Comparison of ENCODE assay signal across 8 mouse cellular contexts in genomic region chr7:16890944-16891343, GRCm38 (mm10). TPM values are rescaled to one million over a fixed set of nuclear protein-coding genes. Genes with fewer than 3 reads are reported as not detected.
DNase-seq lines count a peak whose midpoint lies in the region; ATAC-seq lines count a peak whose summit lies in the region.

No protein-coding gene starts in this region.

- peak; percentile 82 for ATAC-seq in embryonic facial prominence, embryonic 14.5 days (ENCODE audit: low read depth)
- ATAC-seq in heart, embryonic 13.5 days (ENCODE audit: extremely low read depth, insufficient number of reproducible peaks, low FRiP score, low TSS enrichment) = peak; percentile 51; the same call in 1 of the 2 replicates
- ATAC-seq in kidney, embryonic 15.5 days (replicated peaks; ENCODE audit: low FRiP score) = peak; percentile 78

- WGBS in embryonic facial prominence, embryonic 14.5 days = under 1% methylated on average over 23 of the region's 23 CpGs
- 1% methylated on average over 23 of the region's 23 CpGs for WGBS in heart, embryonic 13.5 days
- WGBS in kidney, embryonic 15.5 days = 0% methylated on average over 23 of the region's 23 CpGs

- no peaks in the 10 kb centered on the region for H3K27me3 ChIP-seq in embryonic facial prominence, embryonic 14.5 days (replicated peaks; ENCODE audit: control insufficient read depth, insufficient read depth, low read length)
- peaks cover 42% of the 10 kb centered on the region for H3K27me3 ChIP-seq in heart, embryonic 13.5 days (replicated peaks)
- peaks cover 39% of the 10 kb centered on the region for H3K27me3 ChIP-seq in kidney, embryonic 15.5 days

- peaks cover 34% of the 10 kb centered on the region for H3K4me1 ChIP-seq in embryonic facial prominence, embryonic 14.5 days (ENCODE audit: control insufficient read depth, insufficient read depth, low read length)
- H3K4me1 ChIP-seq in heart, embryonic 13.5 days = peaks cover 55% of the 10 kb centered on the region
- peaks cover 49% of the 10 kb centered on the region for H3K4me1 ChIP-seq in kidney, embryonic 15.5 days

- DNase-seq in adrenal gland, postnatal 14 days = peak; percentile 72
- peak; percentile 94 for DNase-seq in embryonic facial prominence, embryonic 14.5 days (ENCODE audit: low spot score)
- DNase-seq in lung, postnatal 25 days (ENCODE audit: low spot score) = peak; percentile 73
- peak; percentile 88 to 92 for DNase-seq in urinary bladder, postnatal 4 days (ENCODE audit: low spot score in 2 of 2)
- no peak for DNase-seq in frontal cortex, adult 2 months (ENCODE audit: extremely low spot score in 1 of 2, low spot score in 1 of 2)
- DNase-seq in left cerebral cortex, adult 9 months (ENCODE audit: low spot score in 2 of 2) = no peak

- H3K9me3 ChIP-seq in embryonic facial prominence, embryonic 14.5 days (ENCODE audit: control insufficient read depth, low read length) = peaks cover 5% of the 10 kb centered on the region; the same call in 1 of the 2 replicates
- peaks cover 6% of the 10 kb centered on the region for H3K9me3 ChIP-seq in heart, embryonic 13.5 days
- H3K9me3 ChIP-seq in kidney, embryonic 15.5 days (replicated peaks) = peaks cover 6% of the 10 kb centered on the region

- peak overlapping the region; percentile 46; the same call in 1 of the 2 replicates for H3K9ac ChIP-seq in embryonic facial prominence, embryonic 14.5 days (ENCODE audit: low read depth, low read length)
- peak overlapping the region; percentile 69 for H3K9ac ChIP-seq in heart, embryonic 13.5 days
- no peak overlapping the region for H3K9ac ChIP-seq in kidney, embryonic 15.5 days

- peak overlapping the region; percentile 64 for H3K4me2 ChIP-seq in embryonic facial prominence, embryonic 14.5 days (ENCODE audit: low read depth, low read length)
- H3K4me2 ChIP-seq in heart, embryonic 13.5 days = peak overlapping the region; percentile 72
- peak overlapping the region; percentile 71 for H3K4me2 ChIP-seq in kidney, embryonic 15.5 days

- peaks cover 26% of the 10 kb centered on the region for H3K36me3 ChIP-seq in embryonic facial prominence, embryonic 14.5 days (ENCODE audit: control insufficient read depth, insufficient read depth, low read length)
- H3K36me3 ChIP-seq in heart, embryonic 13.5 days = peaks cover 39% of the 10 kb centered on the region
- peaks cover 21% of the 10 kb centered on the region for H3K36me3 ChIP-seq in kidney, embryonic 15.5 days

- peak overlapping the region; percentile 93 for H3K27ac ChIP-seq in embryonic facial prominence, embryonic 14.5 days (replicated peaks; ENCODE audit: low read depth, low read length)
- peak overlapping the region; percentile 93 for H3K27ac ChIP-seq in heart, embryonic 13.5 days (replicated peaks)
- peak overlapping the region; percentile 91 for H3K27ac ChIP-seq in kidney, embryonic 15.5 days

- H3K4me3 ChIP-seq in embryonic facial prominence, embryonic 14.5 days (ENCODE audit: low read depth, low read length) = peak overlapping the region; percentile 39
- peak overlapping the region; percentile 43 for H3K4me3 ChIP-seq in heart, embryonic 13.5 days
- peak overlapping the region; percentile 23 for H3K4me3 ChIP-seq in kidney, embryonic 15.5 days (replicated peaks)

RNA-seq across cellular contexts. Expression of gene Gng8, which starts 0.6 kb away (rescaled TPM):
- total RNA-seq in adrenal gland, postnatal 14 days (2021) = 0.59 and 0.60 TPM in 2 replicates
- 27.0 and 29.1 TPM in 2 replicates for polyA plus RNA-seq in embryonic facial prominence, embryonic 14.5 days (2014; fragmentation: Nextera tagmentation; extraction: Ambion mirVana)
- polyA plus RNA-seq in heart, embryonic 13.5 days (2015; fragmentation: Nextera tagmentation; extraction: Ambion mirVana) = 4.5 and 4.9 TPM in 2 replicates
- 6.8 and 7.8 TPM in 2 replicates for polyA plus RNA-seq in kidney, embryonic 15.5 days (2015; fragmentation: Nextera tagmentation; extraction: Ambion mirVana)
- polyA plus RNA-seq in frontal cortex, adult 2 months (2012; rRNA removed) = 5.9 and 7.6 TPM in 2 replicates

RNA-seq across cellular contexts. Expression of gene Ptgir, which starts 15.3 kb away (rescaled TPM):
- total RNA-seq in adrenal gland, postnatal 14 days (2021) = 1.2 and 2.6 TPM in 2 replicates
- polyA plus RNA-seq in embryonic facial prominence, embryonic 14.5 days (2014; fragmentation: Nextera tagmentation; extraction: Ambion mirVana) = 1.8 and 1.9 TPM in 2 replicates
- 0.32 and 0.59 TPM in 2 replicates for polyA plus RNA-seq in heart, embryonic 13.5 days (2015; fragmentation: Nextera tagmentation; extraction: Ambion mirVana)
- 1.5 and 2.1 TPM in 2 replicates for polyA plus RNA-seq in kidney, embryonic 15.5 days (2015; fragmentation: Nextera tagmentation; extraction: Ambion mirVana)
- 0.20 and 0.25 TPM in 2 replicates for polyA plus RNA-seq in frontal cortex, adult 2 months (2012; rRNA removed)

RNA-seq across cellular contexts. Expression of gene Dact3, which starts 15.8 kb away (rescaled TPM):
- total RNA-seq in adrenal gland, postnatal 14 days (2021) = 2.6 and 4.1 TPM in 2 replicates
- 7.2 and 7.6 TPM in 2 replicates for polyA plus RNA-seq in embryonic facial prominence, embryonic 14.5 days (2014; fragmentation: Nextera tagmentation; extraction: Ambion mirVana)
- polyA plus RNA-seq in heart, embryonic 13.5 days (2015; fragmentation: Nextera tagmentation; extraction: Ambion mirVana) = 4.6 and 4.7 TPM in 2 replicates
- polyA plus RNA-seq in kidney, embryonic 15.5 days (2015; fragmentation: Nextera tagmentation; extraction: Ambion mirVana) = 2.6 TPM in 2 replicates
- 151 and 154 TPM in 2 replicates for polyA plus RNA-seq in frontal cortex, adult 2 months (2012; rRNA removed)

RNA-seq across cellular contexts. Expression of gene Calm3, which starts 33.0 kb away (rescaled TPM):
- 222 and 231 TPM in 2 replicates for total RNA-seq in adrenal gland, postnatal 14 days (2021)
- 164 and 189 TPM in 2 replicates for polyA plus RNA-seq in embryonic facial prominence, embryonic 14.5 days (2014; fragmentation: Nextera tagmentation; extraction: Ambion mirVana)
- polyA plus RNA-seq in heart, embryonic 13.5 days (2015; fragmentation: Nextera tagmentation; extraction: Ambion mirVana) = 85.5 and 101 TPM in 2 replicates
- 116 and 124 TPM in 2 replicates for polyA plus RNA-seq in kidney, embryonic 15.5 days (2015; fragmentation: Nextera tagmentation; extraction: Ambion mirVana)
- 1,679 and 1,948 TPM in 2 replicates for polyA plus RNA-seq in frontal cortex, adult 2 months (2012; rRNA removed)

RNA-seq across cellular contexts. Expression of gene Prkd2, which starts 48.2 kb away (rescaled TPM):
- 25.0 and 35.4 TPM in 2 replicates for total RNA-seq in adrenal gland, postnatal 14 days (2021)
- 14.4 and 16.5 TPM in 2 replicates for polyA plus RNA-seq in embryonic facial prominence, embryonic 14.5 days (2014; fragmentation: Nextera tagmentation; extraction: Ambion mirVana)
- 9.6 and 11.1 TPM in 2 replicates for polyA plus RNA-seq in heart, embryonic 13.5 days (2015; fragmentation: Nextera tagmentation; extraction: Ambion mirVana)
- 14.6 and 17.7 TPM in 2 replicates for polyA plus RNA-seq in kidney, embryonic 15.5 days (2015; fragmentation: Nextera tagmentation; extraction: Ambion mirVana)
- 6.4 and 6.7 TPM in 2 replicates for polyA plus RNA-seq in frontal cortex, adult 2 months (2012; rRNA removed)

Comparison
In these comparisons a context has a peak if more than half of its experiments do, and no peak if none do; other contexts are left out.
1. DNase-seq: peak in adrenal gland, postnatal 14 days (single experiment), embryonic facial prominence, embryonic 14.5 days (single experiment), lung, postnatal 25 days (single experiment) and urinary bladder, postnatal 4 days (2 of 2); none in frontal cortex, adult 2 months (0 of 2) and left cerebral cortex, adult 9 months (0 of 2).
2. RNA of gene Dact3, which starts 15.8 kb away (polyA plus RNA-seq): 151 to 154 TPM in frontal cortex, adult 2 months; 7.2 to 7.6 TPM in embryonic facial prominence, embryonic 14.5 days, 4.6 to 4.7 TPM in heart, embryonic 13.5 days and 2.6 TPM in kidney, embryonic 15.5 days; every median in the first group is over 10 times any median in the second.
3. Peak in every context shown above with its lines, with median percentiles within 50 percentile points of each other: ATAC-seq, H3K27ac ChIP-seq, H3K4me2 ChIP-seq and H3K4me3 ChIP-seq.